Mouse (Mus musculus): ENCODE data around the gene Rgl2. TPM values are rescaled to one million over a fixed set of nuclear protein-coding genes. Genes with fewer than 3 reads are reported as not detected.

Rgl2 gene
- polyA plus RNA-seq, 1 experiment from 2014 or later, result 10.8 TPM

DNA sequence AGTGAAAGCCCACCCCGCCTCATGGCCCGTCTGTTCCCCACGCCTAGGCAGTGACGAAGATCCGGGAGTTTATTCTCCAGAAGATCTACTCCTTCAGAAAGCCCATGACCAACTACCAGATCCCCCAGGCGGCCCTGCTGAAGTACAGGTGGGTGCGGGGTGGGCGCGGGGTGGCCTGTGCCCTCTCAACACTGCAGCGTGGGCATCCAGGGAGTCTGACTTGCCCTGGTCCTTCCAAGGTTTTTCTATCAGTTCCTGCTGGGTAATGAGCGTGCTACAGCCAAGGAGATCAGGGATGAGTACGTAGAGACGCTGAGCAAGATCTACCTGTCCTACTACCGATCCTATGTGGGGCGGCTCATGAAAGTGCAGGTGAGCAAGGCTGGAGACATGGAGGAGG lies 30.6 kb downstream of the Rgl2 start:
- H3K9me3 ChIP-seq (ENCODE audit: control insufficient read depth), result no peaks in the 10 kb centered on the region

DNA sequence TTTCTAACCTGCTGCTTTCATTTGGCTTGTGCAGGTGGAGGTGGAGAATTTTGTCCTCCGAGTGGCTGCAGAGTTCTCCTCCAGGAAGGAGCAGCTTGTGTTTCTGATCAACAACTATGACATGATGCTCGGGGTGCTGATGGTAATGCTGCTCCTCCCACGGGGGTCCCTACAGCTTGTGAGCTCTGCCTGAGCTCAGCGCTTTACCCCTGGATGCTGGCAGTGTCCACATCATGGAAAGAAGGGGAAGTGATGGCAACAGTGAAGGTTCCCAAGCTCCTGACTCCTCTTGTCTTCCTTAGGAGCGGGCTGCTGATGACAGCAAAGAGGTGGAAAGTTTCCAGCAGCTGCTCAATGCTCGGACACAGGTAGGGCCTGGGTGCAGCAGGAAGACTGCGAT lies 33.5 kb downstream of the Rgl2 start:
- no peak for ATAC-seq

More for the DNA sequence above, 30.6 kb downstream of the Rgl2 start:
- no peak overlapping the region for H3K9ac ChIP-seq (ENCODE audit: low read depth, low read length)
- no peaks in the 10 kb centered on the region for H3K27me3 ChIP-seq (replicated peaks; ENCODE audit: control insufficient read depth, insufficient read depth, low read length)
- no peak for TF ChIP-seq CTCF (IDR thresholded peaks at IDR 0.05; ENCODE audit: low read depth)
- no peak overlapping the region for H3K4me2 ChIP-seq (replicated peaks; ENCODE audit: low read depth)
- H3K27ac ChIP-seq (ENCODE audit: low read depth, low read length), result no peak overlapping the region
- ATAC-seq, result no peak
- 93% methylated on average over 15 of the region's 15 CpGs for WGBS
- H3K4me3 ChIP-seq (ENCODE audit: low read depth, low read length), result no peak overlapping the region
- H3K36me3 ChIP-seq (ENCODE audit: control insufficient read depth, insufficient read depth), result peaks cover 58% of the 10 kb centered on the region
- H3K4me1 ChIP-seq (replicated peaks; ENCODE audit: control insufficient read depth, insufficient read depth, low read length), result peaks cover 5% of the 10 kb centered on the region; the same call in 1 of the 2 replicates

DNA sequence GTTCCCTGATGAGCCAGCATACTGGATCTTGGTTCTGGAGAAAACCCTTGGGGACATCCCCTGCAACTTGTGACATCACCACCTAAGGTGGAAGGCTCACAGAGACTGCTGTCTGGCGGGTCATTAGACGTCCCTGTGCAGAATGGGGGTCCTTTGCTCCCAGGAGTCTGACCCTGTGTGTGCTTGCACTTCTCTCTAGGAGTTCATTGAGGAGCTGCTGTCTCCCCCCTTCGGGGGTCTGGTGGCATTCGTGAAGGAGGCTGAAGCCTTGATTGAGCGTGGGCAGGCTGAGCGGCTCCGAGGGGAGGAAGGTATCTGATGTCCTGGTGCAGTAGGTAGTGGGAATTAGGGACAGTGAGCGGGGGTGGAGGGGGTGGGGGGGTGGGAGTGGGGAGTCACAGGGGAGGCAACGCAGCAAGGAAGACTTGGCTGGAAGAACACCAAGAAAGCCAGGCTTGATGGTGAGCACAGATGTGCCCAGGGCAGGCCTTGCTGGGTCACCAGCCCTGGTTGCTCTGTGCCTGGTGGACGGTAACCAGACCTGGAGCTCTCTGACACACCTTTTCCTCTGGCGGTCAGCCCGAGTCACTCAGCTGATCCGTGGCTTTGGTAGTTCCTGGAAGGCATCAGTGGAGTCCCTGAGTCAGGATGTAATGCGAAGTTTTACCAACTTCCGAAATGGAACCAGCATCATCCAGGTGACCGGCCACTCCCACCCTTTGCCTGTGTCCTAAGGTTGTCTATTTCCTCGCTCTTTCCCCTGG lies 35.9 kb downstream of the Rgl2 start:
- no peaks in the 10 kb centered on the region for H3K27me3 ChIP-seq (replicated peaks; ENCODE audit: control insufficient read depth, insufficient read depth, low read length)
- no peak overlapping the region for H3K27ac ChIP-seq (ENCODE audit: low read depth, low read length)
- H3K4me2 ChIP-seq (replicated peaks; ENCODE audit: low read depth), result no peak overlapping the region
- ATAC-seq, result no peak
- H3K9me3 ChIP-seq (ENCODE audit: control insufficient read depth), result no peaks in the 10 kb centered on the region
- no peak overlapping the region for H3K4me3 ChIP-seq (ENCODE audit: low read depth, low read length)
- peaks cover 51% of the 10 kb centered on the region for H3K36me3 ChIP-seq (ENCODE audit: control insufficient read depth, insufficient read depth)
- H3K9ac ChIP-seq (ENCODE audit: low read depth, low read length), result no peak overlapping the region
- 95% methylated on average over 17 of the region's 17 CpGs for WGBS
- H3K4me1 ChIP-seq (replicated peaks; ENCODE audit: control insufficient read depth, insufficient read depth, low read length), result no peaks in the 10 kb centered on the region
- TF ChIP-seq CTCF (IDR thresholded peaks at IDR 0.05; ENCODE audit: low read depth), result no peak

More for the DNA sequence above, 33.5 kb downstream of the Rgl2 start:
- Histone ChIP-seq H3K4me1 (replicated peaks; ENCODE audit: control insufficient read depth, insufficient read depth, low read length) (no peaks in the 10 kb centered on the region), H3K27ac (ENCODE audit: low read depth, low read length) (no peak overlapping the region), H3K9ac (ENCODE audit: low read depth, low read length) (no peak overlapping the region), H3K9me3 (ENCODE audit: control insufficient read depth) (no peaks in the 10 kb centered on the region), H3K4me3 (ENCODE audit: low read depth, low read length) (no peak overlapping the region), H3K4me2 (replicated peaks; ENCODE audit: low read depth) (no peak overlapping the region), H3K27me3 (replicated peaks; ENCODE audit: control insufficient read depth, insufficient read depth, low read length) (no peaks in the 10 kb centered on the region), H3K36me3 (ENCODE audit: control insufficient read depth, insufficient read depth) (peaks cover 70% of the 10 kb centered on the region)
- TF ChIP-seq CTCF (IDR thresholded peaks at IDR 0.05; ENCODE audit: low read depth), result no peak
- WGBS, result 93% methylated on average over 7 of the region's 7 CpGs

DNA sequence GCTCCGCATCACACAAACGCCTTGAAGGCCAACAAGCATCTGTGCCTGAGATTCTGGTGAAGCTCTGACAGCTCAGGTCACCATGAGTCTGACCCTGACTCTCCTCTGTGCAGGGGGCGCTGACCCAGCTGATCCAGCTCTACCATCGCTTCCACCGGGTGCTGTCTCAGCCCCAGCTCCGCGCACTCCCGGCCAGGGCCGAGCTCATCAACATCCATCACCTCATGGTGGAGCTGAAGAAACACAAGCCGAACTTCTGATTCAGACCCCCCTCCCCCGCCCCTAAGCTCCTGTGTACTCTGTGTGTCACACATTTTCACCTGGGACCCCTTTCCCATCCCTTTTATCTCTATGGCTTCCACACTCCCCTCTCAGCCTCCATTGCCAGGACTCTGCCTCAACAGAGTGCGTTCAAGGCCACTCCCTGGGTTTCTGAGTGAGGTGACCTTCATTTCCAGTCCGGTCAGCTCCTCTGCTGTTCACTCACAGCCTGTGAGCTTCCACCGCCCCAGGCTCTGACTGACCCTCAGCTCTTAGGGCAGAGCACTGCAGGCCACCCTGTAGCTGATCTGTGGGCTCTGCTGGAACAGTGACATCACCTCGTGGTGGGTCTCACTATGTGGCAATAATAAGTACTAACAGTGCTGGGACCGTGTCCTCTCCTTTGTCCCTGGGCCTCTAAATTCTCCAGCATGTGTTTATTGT lies 36.7 kb downstream of the Rgl2 start:
- H3K9me3 ChIP-seq (ENCODE audit: control insufficient read depth), result no peaks in the 10 kb centered on the region
- H3K27me3 ChIP-seq (replicated peaks; ENCODE audit: control insufficient read depth, insufficient read depth, low read length), result no peaks in the 10 kb centered on the region
- H3K36me3 ChIP-seq (ENCODE audit: control insufficient read depth, insufficient read depth), result peaks cover 44% of the 10 kb centered on the region; the same call in 1 of the 2 replicates
- ATAC-seq, result no peak
- TF ChIP-seq CTCF (IDR thresholded peaks at IDR 0.05; ENCODE audit: low read depth), result no peak
- H3K9ac ChIP-seq (ENCODE audit: low read depth, low read length), result no peak overlapping the region
- H3K4me2 ChIP-seq (replicated peaks; ENCODE audit: low read depth), result no peak overlapping the region
- H3K4me3 ChIP-seq (ENCODE audit: low read depth, low read length), result no peak overlapping the region
- no peaks in the 10 kb centered on the region for H3K4me1 ChIP-seq (replicated peaks; ENCODE audit: control insufficient read depth, insufficient read depth, low read length)
- no peak overlapping the region for H3K27ac ChIP-seq (ENCODE audit: low read depth, low read length)
- WGBS, result 81% methylated on average over 16 of the region's 16 CpGs

DNA sequence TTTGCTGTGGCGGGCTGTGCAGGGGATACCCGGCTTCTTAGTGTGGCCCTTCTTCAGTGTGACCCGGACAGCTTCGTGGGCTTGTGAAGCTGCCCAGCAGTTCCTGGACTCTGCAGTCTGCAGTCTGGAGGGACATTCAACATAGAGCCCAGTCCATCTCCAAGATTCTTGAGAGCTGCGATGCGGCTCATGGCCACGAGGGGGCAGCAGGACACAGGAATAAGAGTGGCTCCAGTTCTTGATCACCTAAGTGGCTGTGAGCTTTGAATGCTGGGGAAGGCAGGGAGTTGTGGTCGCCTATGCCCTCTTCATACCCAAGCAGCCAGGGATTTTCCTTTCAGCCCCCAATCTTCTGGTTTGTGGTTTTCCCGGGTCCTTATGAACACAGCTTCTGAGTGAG lies 39.1 kb downstream of the Rgl2 start:
- WGBS, result 2% methylated on average over 9 of the region's 9 CpGs
- Histone ChIP-seq H3K36me3 (ENCODE audit: control insufficient read depth, insufficient read depth) (peaks cover 19% of the 10 kb centered on the region; the same call in 1 of the 2 replicates), H3K4me2 (replicated peaks; ENCODE audit: low read depth) (0 out of 2 replicates have a peak overlapping the region, but pooled peaks have one; percentile 0), H3K27ac (ENCODE audit: low read depth, low read length) (no peak overlapping the region), H3K4me1 (replicated peaks; ENCODE audit: control insufficient read depth, insufficient read depth, low read length) (no peaks in the 10 kb centered on the region), H3K9me3 (ENCODE audit: control insufficient read depth) (no peaks in the 10 kb centered on the region), H3K27me3 (replicated peaks; ENCODE audit: control insufficient read depth, insufficient read depth, low read length) (no peaks in the 10 kb centered on the region), H3K4me3 (ENCODE audit: low read depth, low read length) (no peak overlapping the region), H3K9ac (ENCODE audit: low read depth, low read length) (no peak overlapping the region)
- peak; percentile 67 for ATAC-seq
- TF ChIP-seq CTCF (IDR thresholded peaks at IDR 0.05; ENCODE audit: low read depth), result peak; percentile 90

DNA sequence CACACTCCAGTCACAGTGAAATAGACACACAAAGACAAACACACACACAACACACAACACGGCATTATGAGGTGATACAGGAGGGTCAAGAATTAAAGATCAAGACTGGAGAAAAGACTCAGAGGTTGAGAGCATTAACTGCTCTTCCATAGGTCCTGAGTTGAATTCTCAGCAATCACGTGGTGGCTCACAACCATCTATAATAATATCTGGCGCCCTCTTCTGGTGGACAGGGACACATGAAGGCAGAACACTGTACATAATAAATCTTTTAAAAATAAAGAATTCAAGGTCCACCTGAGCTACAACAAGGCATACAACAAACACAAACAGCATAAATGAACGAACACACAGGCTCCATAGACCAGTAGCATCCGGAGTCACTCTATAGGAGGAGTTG lies 39.6 kb downstream of the Rgl2 start:
- no peak overlapping the region for H3K9ac ChIP-seq (ENCODE audit: low read depth, low read length)
- peaks cover 14% of the 10 kb centered on the region; the same call in 1 of the 2 replicates for H3K36me3 ChIP-seq (ENCODE audit: control insufficient read depth, insufficient read depth)
- H3K4me1 ChIP-seq (replicated peaks; ENCODE audit: control insufficient read depth, insufficient read depth, low read length), result no peaks in the 10 kb centered on the region
- ATAC-seq, result peak; percentile 78
- peak; percentile 57 for TF ChIP-seq CTCF (IDR thresholded peaks at IDR 0.05; ENCODE audit: low read depth)
- 0 out of 2 replicates have a peak overlapping the region, but pooled peaks have one; percentile 0 for H3K4me2 ChIP-seq (replicated peaks; ENCODE audit: low read depth)
- H3K27ac ChIP-seq (ENCODE audit: low read depth, low read length), result no peak overlapping the region
- no peaks in the 10 kb centered on the region for H3K9me3 ChIP-seq (ENCODE audit: control insufficient read depth)
- no peaks in the 10 kb centered on the region for H3K27me3 ChIP-seq (replicated peaks; ENCODE audit: control insufficient read depth, insufficient read depth, low read length)
- H3K4me3 ChIP-seq (ENCODE audit: low read depth, low read length), result no peak overlapping the region
- 30% methylated on average over 5 of the region's 5 CpGs for WGBS

All from intestine, postnatal 0 days (tissue).